ENCODE assay signal across 17 mouse cellular contexts in the genomic region with DNA sequence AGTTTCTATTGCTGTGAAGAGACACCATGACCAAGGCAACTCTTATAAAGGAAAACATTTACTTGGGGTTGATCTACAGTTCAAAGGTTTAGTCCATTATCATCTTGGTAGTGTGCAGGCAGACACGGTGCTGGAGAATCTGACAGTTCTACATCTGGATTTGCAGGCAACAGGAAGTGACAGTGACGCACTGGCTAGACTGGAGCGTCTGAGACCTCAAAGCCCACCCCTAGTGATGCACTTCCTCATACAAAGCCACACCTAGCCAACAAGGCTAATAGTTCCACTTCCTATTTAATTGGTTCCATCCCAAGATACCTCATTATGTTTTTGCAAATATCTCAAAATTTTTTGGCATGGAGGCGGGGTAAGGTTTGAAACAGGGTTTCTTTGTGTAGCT. TPM values are rescaled to one million over a fixed set of nuclear protein-coding genes. Genes with fewer than 3 reads are reported as not detected.
A peak's percentile ranks its signal among the peaks of the same experiment; 100 is the strongest.
DNase-seq lines count a peak whose midpoint lies in the region; ATAC-seq lines count a peak whose summit lies in the region.
"Had no signal": no experiment of that assay in that cellular context is flagged by ENCODE, and none has a peak within 500 bp of the region (broad histone marks: within the 10 kb centered on the region; RNA-seq: fewer than 3 reads in every experiment).

No protein-coding gene starts in this region.

- H3K36me3 ChIP-seq in heart, embryonic 10.5 days: peaks cover 22% of the 10 kb centered on the region
- H3K36me3 ChIP-seq in splenic B cell, adult 2 months (ENCODE audit: control insufficient read depth, insufficient read depth, low read length, poor library complexity, severe bottlenecking): peaks cover 6% of the 10 kb centered on the region

- H3K27me3 ChIP-seq in heart, embryonic 10.5 days (ENCODE audit: insufficient read depth, poor library complexity, severe bottlenecking): no peaks in the 10 kb centered on the region
- no peaks in the 10 kb centered on the region for H3K27me3 ChIP-seq in splenic B cell, adult 2 months (ENCODE audit: control insufficient read depth, insufficient read depth, low read length, poor library complexity, severe bottlenecking)
- H3K27me3 ChIP-seq: heart, embryonic 12.5 days; limb, embryonic 15.5 days had no signal

- peak; percentile 86 for DNase-seq in heart, adult 11 months
- DNase-seq in heart, embryonic 10.5 days (ENCODE audit: low spot score): no peak
- peak; percentile 12 for DNase-seq in spleen, postnatal 36 days (ENCODE audit: low spot score in 2 of 2)
- DNase-seq in spleen, postnatal 10 days (ENCODE audit: low spot score in 2 of 2): no peak
- peak; percentile 77 for DNase-seq in splenic B cell, adult 2 months (ENCODE audit: low read depth, low spot score)
- DNase-seq in left cerebral cortex, postnatal 14 days (ENCODE audit: low spot score in 2 of 2): no peak
- no peak for DNase-seq in adrenal gland, postnatal 10 days
- DNase-seq: adrenal gland, postnatal 36 days; cerebellum, postnatal 36 days; heart, postnatal 36 days; thymus, postnatal 4 days had no signal

- no peak overlapping the region for H3K27ac ChIP-seq in heart, embryonic 10.5 days
- H3K27ac ChIP-seq: limb, embryonic 15.5 days; macrophage had no signal

- H3K9me3 ChIP-seq in heart, embryonic 10.5 days: no peaks in the 10 kb centered on the region
- H3K9me3 ChIP-seq: G1E; heart, embryonic 12.5 days; limb, embryonic 15.5 days had no signal

- H3K4me3 ChIP-seq in heart, embryonic 10.5 days: no peak overlapping the region
- H3K4me3 ChIP-seq: heart, embryonic 12.5 days; limb, embryonic 15.5 days had no signal

- 69% methylated on average over 4 of the region's 4 CpGs for WGBS in heart, embryonic 10.5 days

- H3K4me1 ChIP-seq in heart, embryonic 10.5 days: no peaks in the 10 kb centered on the region
- H3K4me1 ChIP-seq: heart, embryonic 12.5 days; limb, embryonic 15.5 days had no signal

- intact Hi-C loops in left cerebral cortex, postnatal 14 days (cut with DNase I): loop anchor here (2.0 kb wide), 1 partner anchor 79 kb away; no protein-coding TSS in a partner anchor

- peak; percentile 77 to 78 for ATAC-seq in hematopoietic stem cell, adult 5-6 weeks (replicated peaks in 1 of 2; ENCODE audit: insufficient read depth in 1 of 2, low FRiP score in 2 of 2, low TSS enrichment in 1 of 2, low read depth in 1 of 2, poor library complexity in 2 of 2, severe bottlenecking in 2 of 2)
- ATAC-seq: forebrain, embryonic 16.5 days had no signal

RNA-seq across cellular contexts. Expression of a gene that starts 25.6 kb away (rescaled TPM):
- 6.7 and 7.1 TPM in 2 replicates for polyA plus RNA-seq in heart, embryonic 10.5 days (2016; fragmentation: Nextera tagmentation; extraction: Ambion mirVana)
- total RNA-seq in hematopoietic stem cell, adult 5-6 weeks (2017): 23.3 and 25.3 TPM in 2 replicates
- 10 to 100 TPM; 22.3 to 26.9 TPM for total RNA-seq in left cerebral cortex, postnatal 14 days (2021)
- 10 to 100 TPM; 24.9 to 25.0 TPM for total RNA-seq in adrenal gland, postnatal 10 days (2021)

Comparison
In these comparisons a context has a peak if more than half of its experiments do, and no peak if none do; other contexts are left out.
1. DNase-seq: peak in heart, adult 11 months (single experiment), spleen, postnatal 36 days (2 of 2) and splenic B cell, adult 2 months (single experiment); none in heart, embryonic 10.5 days (single experiment), spleen, postnatal 10 days (0 of 2), left cerebral cortex, postnatal 14 days (0 of 2) and adrenal gland, postnatal 10 days (single experiment).